Mouse (Mus musculus) cerebellum, adult 2 months (tissue): ENCODE measurements around the gene Rabif.

Source experiments
- CTCF ChIP-seq: fragments of 200-500 bp; IDR thresholded peaks from 2 replicates; pipeline ENCODE4 v1.5.1; 2011; ENCODE audit warnings: low read depth, mild to moderate bottlenecking, control low read depth, low read length, moderate library complexity, borderline replicate concordance; ENCODE audit not compliant: insufficient read depth
- POLR2A ChIP-seq: fragments of 200-500 bp; IDR thresholded peaks from 2 replicates; pipeline ENCODE4 v1.6.1; 2011; ENCODE audit warnings: low read length, control low read depth, borderline replicate concordance; ENCODE audit not compliant: insufficient read depth

- TF ChIP-seq POLR2A = no peak
- TF ChIP-seq CTCF = no peak
Measured at GRCm38 (mm10) chr1:134512183-134512582, 17.7 kb downstream of the Rabif start.
